Mouse (Mus musculus) urinary bladder, postnatal 25 days (tissue): ENCODE measurements around the gene Gm3373.
"Not testable (repeated sequence)": the region's sequence is repeated elsewhere in the genome, so short reads cannot be mapped to it uniquely, and the experiment has no call there.

Source experiments
- DNase-seq: peaks from one replicate; pipeline ENCODE4 v3.0.0; 2022; ENCODE audit warnings: low spot score

The Gm3373 gene

DNA sequence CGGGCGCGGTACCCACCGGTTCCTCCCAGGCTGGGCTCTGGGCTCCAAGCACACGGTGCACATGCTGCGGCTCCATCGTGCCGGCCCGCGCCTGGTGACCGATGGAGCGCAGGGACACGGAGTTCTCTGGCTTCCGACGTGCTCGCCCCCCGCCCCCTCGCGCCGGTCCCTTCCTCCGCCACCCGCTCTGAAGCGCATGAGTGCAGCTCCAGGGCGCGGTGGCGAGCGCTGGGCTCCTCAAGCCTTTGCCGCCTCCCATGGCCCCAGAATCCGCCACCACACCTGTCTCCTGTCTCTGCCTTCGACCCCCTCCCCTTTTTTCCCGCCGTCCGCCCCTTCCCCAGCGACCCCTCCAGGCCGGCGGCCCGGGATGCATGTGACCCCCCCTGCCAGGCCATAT is at the start of gene Gm3373:
TSS of gene Gm3373 (minus strand) at position 101 of the 400 bp plus-strand sequence.
- DNase-seq, result not testable (repeated sequence)

DNA sequence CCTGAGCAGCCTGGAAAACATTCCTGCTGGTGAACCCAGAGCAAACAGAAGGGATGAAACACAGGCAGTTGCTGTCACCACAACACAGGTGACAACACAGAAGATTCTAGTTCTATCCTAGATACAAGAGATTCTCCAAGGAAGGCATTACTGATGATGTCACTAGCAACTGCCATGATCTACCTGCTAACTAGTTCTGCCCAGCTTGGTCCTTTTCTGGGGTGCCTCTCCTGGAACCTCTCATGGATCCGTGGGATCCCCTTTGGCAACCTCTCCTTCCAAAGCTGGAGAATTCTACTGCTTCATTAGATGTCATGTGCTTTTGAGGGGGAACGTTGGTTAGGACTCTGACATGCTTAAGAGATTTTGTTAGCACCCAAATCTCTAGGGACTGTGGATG is 54.0 kb downstream of the Gm3373 start, which contains the start of gene Gm9603:
TSS of gene Gm9603 (minus strand) at position 101 of the 400 bp plus-strand sequence.
- not testable (repeated sequence) for DNase-seq
